Mouse (Mus musculus): ENCODE data around the gene 1700030J22Rik. TPM values are rescaled to one million over a fixed set of nuclear protein-coding genes. Genes with fewer than 3 reads are reported as not detected.

1700030J22Rik gene
- polyA plus RNA-seq, 1 experiment from 2014 or later: 2.1 TPM

GRCm38 (mm10) chr8:116927880-116928279, 50.9 kb downstream of the 1700030J22Rik start:
- Histone ChIP-seq H3K36me3 (peaks cover 34% of the 10 kb centered on the region), H3K4me2 (no peak overlapping the region), H3K4me3 (no peak overlapping the region), H3K9ac (no peak overlapping the region), H3K4me1 (no peaks in the 10 kb centered on the region), H3K27me3 (no peaks in the 10 kb centered on the region), H3K27ac (no peak overlapping the region), H3K9me3 (no peaks in the 10 kb centered on the region)
- WGBS: 86% methylated on average over 9 of the region's 9 CpGs
- ATAC-seq (ENCODE audit: insufficient number of reproducible peaks, low FRiP score, low TSS enrichment, low read depth): no peak

- H3K9ac ChIP-seq: no peak overlapping the region
- ATAC-seq (ENCODE audit: insufficient number of reproducible peaks, low FRiP score, low TSS enrichment, low read depth): no peak
- 89% methylated on average over 8 of the region's 8 CpGs for WGBS
- no peak overlapping the region for H3K27ac ChIP-seq
- H3K4me3 ChIP-seq: no peak overlapping the region
- peaks cover 17% of the 10 kb centered on the region for H3K36me3 ChIP-seq
- no peaks in the 10 kb centered on the region for H3K9me3 ChIP-seq
- H3K4me1 ChIP-seq: peaks cover 14% of the 10 kb centered on the region
- no peaks in the 10 kb centered on the region for H3K27me3 ChIP-seq
- H3K4me2 ChIP-seq: no peak overlapping the region
Measured at GRCm38 (mm10) chr8:116923526-116923925, 55.2 kb downstream of the 1700030J22Rik start.

GRCm38 (mm10) chr8:116922060-116922757, 56.5 kb downstream of the 1700030J22Rik start:
- H3K27ac ChIP-seq: peak overlapping the region; percentile 90
- peak overlapping the region; percentile 84 for H3K4me3 ChIP-seq
- ATAC-seq (ENCODE audit: insufficient number of reproducible peaks, low FRiP score, low TSS enrichment, low read depth): no peak
- peaks cover 14% of the 10 kb centered on the region for H3K4me1 ChIP-seq
- 25% methylated on average over 17 of the region's 17 CpGs for WGBS
- H3K9ac ChIP-seq: peak overlapping the region; percentile 79
- H3K27me3 ChIP-seq: no peaks in the 10 kb centered on the region
- peaks cover 12% of the 10 kb centered on the region for H3K36me3 ChIP-seq
- H3K9me3 ChIP-seq: no peaks in the 10 kb centered on the region
- H3K4me2 ChIP-seq: peak overlapping the region; percentile 70

- peak within 1 kb of the TSS; percentile 70 for H3K4me2 ChIP-seq
- H3K36me3 ChIP-seq: peaks cover 13% of the 10 kb centered on the region; the same call in 1 of the 2 replicates
- peaks cover 14% of the 10 kb centered on the region for H3K4me1 ChIP-seq
- H3K4me3 ChIP-seq: peak within 1 kb of the TSS; percentile 84
- H3K9ac ChIP-seq: peak within 1 kb of the TSS; percentile 79
- no peaks in the 10 kb centered on the region for H3K9me3 ChIP-seq
- under 1% methylated on average over 57 of the region's 57 CpGs for WGBS
- H3K27ac ChIP-seq: peak within 1 kb of the TSS; percentile 90
- peak; percentile 92 for ATAC-seq (ENCODE audit: insufficient number of reproducible peaks, low FRiP score, low TSS enrichment, low read depth)
- H3K27me3 ChIP-seq: no peaks in the 10 kb centered on the region
Measured at GRCm38 (mm10) chr8:116921337-116922059, 57.3 kb downstream of the 1700030J22Rik start, which contains the start of the genes Cmc2 and Cenpn. Gene Cmc2, minus strand, starts transcription at chr8:116921455. Gene Cenpn, plus strand, starts transcription at chr8:116921730.

- peak; percentile 37; the same call in 1 of the 2 replicates for ATAC-seq (ENCODE audit: insufficient number of reproducible peaks, low FRiP score, low TSS enrichment, low read depth)
Measured at GRCm38 (mm10) chr8:116921005-116921336, 57.8 kb downstream of the 1700030J22Rik start.

More at GRCm38 (mm10) chr8:116921005-116921336, 57.8 kb downstream of the 1700030J22Rik start:
- Histone ChIP-seq H3K4me2 (peak overlapping the region; percentile 70), H3K4me1 (peaks cover 14% of the 10 kb centered on the region), H3K27ac (peak overlapping the region; percentile 90), H3K27me3 (no peaks in the 10 kb centered on the region), H3K36me3 (peaks cover 14% of the 10 kb centered on the region), H3K4me3 (peak overlapping the region; percentile 84), H3K9me3 (no peaks in the 10 kb centered on the region), H3K9ac (peak overlapping the region; percentile 79)
- WGBS: under 1% methylated on average over 22 of the region's 22 CpGs

Other genes starting within 250 kb of the 1700030J22Rik start
- 8.1 and 8.3 TPM in 2 replicates for gene Cdyl2, start 246.0 kb downstream of the 1700030J22Rik start, polyA plus RNA-seq (2015; fragmentation: Nextera tagmentation; extraction: Ambion mirVana)
- gene Cmc2, start 57.5 kb downstream of the 1700030J22Rik start, polyA plus RNA-seq (2015; fragmentation: Nextera tagmentation; extraction: Ambion mirVana): 65.3 and 70.7 TPM in 2 replicates
- 29.8 and 30.1 TPM in 2 replicates for gene Cenpn, start 57.2 kb downstream of the 1700030J22Rik start, polyA plus RNA-seq (2015; fragmentation: Nextera tagmentation; extraction: Ambion mirVana)
- 9.3 and 9.9 TPM in 2 replicates for gene Atmin, start 35.6 kb downstream of the 1700030J22Rik start, polyA plus RNA-seq (2015; fragmentation: Nextera tagmentation; extraction: Ambion mirVana)
- 95.5 and 97.2 TPM in 2 replicates for gene Gcsh, start 14.6 kb upstream of the 1700030J22Rik start, polyA plus RNA-seq (2015; fragmentation: Nextera tagmentation; extraction: Ambion mirVana)
- 0.21 and 0.41 TPM in 2 replicates for gene Pkd1l2, start 103.5 kb upstream of the 1700030J22Rik start, polyA plus RNA-seq (2015; fragmentation: Nextera tagmentation; extraction: Ambion mirVana)
- 0.35 and 0.47 TPM in 2 replicates for gene Bco1, start 116.9 kb upstream of the 1700030J22Rik start, polyA plus RNA-seq (2015; fragmentation: Nextera tagmentation; extraction: Ambion mirVana)
- 2.6 and 3.7 TPM in 2 replicates for gene Gan, start 179.2 kb upstream of the 1700030J22Rik start, polyA plus RNA-seq (2015; fragmentation: Nextera tagmentation; extraction: Ambion mirVana)

All from limb, embryonic 15.5 days (tissue).